Mouse (Mus musculus) left cerebral cortex, adult 9 months (tissue): Measurements from ENCODE around the gene Gm2564.
"Not testable (repeated sequence)": the region's sequence is repeated elsewhere in the genome, so short reads cannot be mapped to it uniquely, and the experiment has no call there.

Experiments used
- DNase-seq, 2 experiments: peaks; one replicate each; pipeline ENCODE4 v3.0.0; 2022; ENCODE audit warnings: low spot score in 2 of 2

Gm2564 gene

DNA sequence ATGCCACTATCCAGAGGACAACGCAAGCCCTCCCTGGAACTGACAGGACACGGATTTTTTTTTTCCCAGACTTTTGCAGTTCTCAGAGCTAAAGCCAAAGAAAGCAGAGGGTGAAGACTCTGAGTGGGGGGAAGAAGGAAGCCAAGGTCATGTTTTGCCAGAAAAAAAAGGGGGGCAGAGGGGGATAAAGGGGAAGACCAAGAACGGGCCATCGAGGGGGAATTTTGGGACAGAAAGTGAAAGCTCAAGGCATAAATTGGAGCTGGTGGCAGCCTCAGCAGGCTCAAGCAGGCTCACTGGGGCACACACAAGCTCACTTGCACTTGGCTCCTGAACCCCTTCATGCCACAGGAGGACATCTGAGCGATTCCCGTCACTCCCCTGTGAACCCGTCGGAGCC is at the start of gene Gm2564:
Gm2564 (plus strand) TSS at position 301 of the 400 bp plus-strand sequence.
- not testable (repeated sequence) for DNase-seq

DNA sequence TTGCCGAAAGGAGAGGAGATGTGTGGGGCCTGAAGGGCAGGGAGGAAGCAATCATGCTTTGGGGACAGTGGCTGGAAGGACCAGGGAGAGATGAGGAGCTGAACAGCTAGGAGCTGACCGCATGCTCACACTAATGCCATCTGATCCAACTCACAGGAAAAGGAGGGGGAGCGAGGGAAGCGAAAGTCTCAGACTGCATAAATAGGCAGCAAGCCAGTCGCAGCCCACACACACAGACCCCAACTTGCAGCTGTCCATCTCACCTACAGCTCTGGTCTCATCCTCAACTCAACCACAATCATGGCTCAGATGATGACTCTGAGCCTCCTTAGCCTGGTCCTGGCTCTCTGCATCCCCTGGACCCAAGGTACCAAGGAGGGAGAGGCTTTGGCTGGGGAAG is 17.6 kb upstream of the Gm2564 start, which contains the start of gene Gm10591:
Gm10591 (plus strand) TSS at position 301 of the 400 bp plus-strand sequence.
- not testable (repeated sequence) for DNase-seq

DNA sequence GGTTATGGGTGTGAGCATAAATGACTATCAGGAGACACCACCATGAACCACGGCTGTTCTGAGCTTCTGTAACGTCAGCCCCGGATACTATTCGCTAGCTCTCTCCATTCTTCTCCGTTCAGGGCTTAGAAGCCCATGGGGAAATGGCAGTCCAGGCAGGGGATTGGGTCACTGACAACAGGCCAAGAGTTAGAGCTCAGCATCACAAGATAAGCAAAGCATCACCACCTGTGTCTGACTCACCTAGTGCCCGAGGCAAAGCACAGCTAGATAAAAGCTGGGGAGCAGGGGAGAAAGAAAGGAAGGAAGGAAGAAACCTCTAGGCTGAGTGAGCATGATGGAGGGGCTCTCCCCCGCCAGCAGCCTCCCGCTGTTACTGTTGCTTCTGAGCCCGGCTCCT is 25.4 kb downstream of the Gm2564 start, which contains the start of gene Ccl27b:
Ccl27b (plus strand) TSS at position 301 of the 400 bp plus-strand sequence.
- DNase-seq, result not testable (repeated sequence)

DNA sequence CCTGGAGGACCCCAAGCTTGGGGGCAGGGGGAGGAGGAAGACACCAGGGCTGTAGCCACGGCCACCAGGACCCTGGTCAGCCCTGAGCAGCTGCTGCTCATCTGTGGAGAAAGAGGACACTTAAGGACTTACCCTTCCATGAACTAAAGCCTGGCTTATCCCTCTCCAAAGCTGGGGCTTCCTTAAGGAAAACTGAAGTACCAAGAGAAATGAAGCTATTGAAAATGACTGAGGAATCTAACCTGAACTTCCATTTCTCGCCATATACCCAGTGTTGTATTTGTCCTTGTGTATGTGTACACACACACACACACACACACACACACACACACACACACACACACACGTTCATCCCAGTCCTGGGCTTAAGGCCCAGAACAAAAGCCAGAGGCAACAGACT is 32.3 kb downstream of the Gm2564 start, which contains the start of gene Il11ra2:
Il11ra2 (minus strand) TSS at position 101 of the 400 bp plus-strand sequence.
- not testable (repeated sequence) for DNase-seq

DNA sequence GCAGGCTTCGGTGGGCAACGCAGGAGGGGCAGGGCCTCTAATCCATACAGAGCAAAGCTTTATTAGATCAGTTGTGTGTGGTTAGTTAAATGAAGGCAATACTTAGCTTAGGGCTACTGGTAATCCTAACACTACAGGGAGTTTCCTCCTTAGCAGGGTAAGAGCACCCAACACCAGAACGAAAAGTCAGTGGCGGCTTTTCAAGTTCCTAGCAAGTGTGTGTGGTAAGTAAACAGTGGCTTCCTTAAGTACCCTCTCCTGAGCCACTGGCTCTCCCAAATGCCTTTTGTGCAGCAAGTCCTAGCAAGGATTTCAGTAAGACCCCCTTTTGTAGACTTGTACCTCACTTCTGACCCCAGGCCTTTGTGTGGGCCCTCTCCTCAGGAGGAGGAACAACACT is 45.9 kb downstream of the Gm2564 start:
- DNase-seq, result not testable (repeated sequence)

DNA sequence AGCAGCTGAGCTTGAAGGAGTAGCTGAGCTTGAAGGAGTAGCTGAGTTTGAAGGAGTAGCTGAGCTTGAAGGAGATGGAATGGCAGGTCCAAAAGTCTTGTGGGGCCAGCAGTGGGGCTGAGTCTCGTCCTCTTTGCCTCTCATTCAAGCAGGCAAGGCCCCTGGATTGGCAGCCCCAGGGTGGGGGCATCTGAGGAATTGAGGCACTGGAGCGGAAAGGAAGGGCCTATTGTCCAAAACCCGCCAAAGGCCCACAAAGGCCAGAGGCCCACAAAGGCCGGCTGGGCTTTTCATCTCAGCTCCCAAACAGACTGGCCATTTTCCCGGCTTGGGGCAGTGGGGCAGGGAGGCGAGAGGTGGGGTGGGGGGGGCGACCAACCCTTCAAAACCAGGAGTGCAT is 49.8 kb downstream of the Gm2564 start:
- DNase-seq, result not testable (repeated sequence)

DNA sequence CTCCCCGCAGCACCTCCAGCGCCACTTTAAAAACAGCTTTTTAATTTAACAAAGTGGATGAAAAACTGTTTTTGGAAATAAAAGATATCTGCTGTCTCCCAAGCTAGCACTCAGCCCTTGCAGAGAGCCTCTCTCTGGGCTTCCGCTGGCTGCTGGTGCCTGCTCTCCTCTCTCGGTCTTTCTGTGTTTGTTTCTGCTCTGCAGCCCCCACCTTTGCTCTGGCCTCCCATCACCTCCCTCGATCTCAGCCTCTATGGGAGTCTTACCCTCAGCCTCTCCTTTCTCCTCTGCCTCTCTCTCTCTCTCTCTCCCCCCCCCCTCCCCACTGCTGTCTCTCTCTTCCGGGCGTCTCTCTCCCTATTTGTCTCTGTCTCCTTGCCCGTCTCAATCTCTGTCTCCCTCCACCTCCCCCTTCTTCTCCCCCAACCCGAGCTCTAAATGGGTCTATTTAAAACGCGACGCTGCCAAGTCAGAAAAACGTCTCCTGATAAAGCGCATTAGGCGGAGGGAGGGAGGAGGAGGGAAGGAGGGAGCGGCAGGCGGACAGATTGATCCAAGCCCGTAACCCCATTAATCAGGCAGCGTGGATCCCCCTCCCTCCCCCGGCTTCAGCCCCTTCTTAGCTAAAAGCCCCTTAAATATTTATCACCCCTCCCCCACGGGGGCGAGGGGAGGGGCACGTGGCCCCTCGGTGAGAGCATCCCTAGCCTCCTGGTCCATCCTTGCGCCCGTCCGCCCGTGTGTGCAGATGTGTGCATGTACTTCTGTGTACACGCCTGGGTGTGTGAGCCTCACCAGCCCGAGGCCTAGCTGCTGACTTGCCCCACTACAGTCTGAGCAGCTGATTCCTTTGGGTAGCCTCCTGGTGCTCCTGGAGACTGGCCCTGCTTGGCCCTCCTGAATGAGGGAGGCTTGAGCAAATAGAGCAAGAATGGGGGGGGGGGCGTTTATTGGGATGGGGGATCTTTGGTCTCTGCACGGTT is 51.1 kb downstream of the Gm2564 start:
- not testable (repeated sequence) for DNase-seq
